Mouse (Mus musculus) heart, embryonic 16.5 days (tissue): ENCODE measurements around the gene Slc29a2. TPM values are rescaled to one million over a fixed set of nuclear protein-coding genes. Genes with fewer than 3 reads are reported as not detected.

ENCODE experiments used
- ATAC-seq: fragments of 200-750 bp; cut with Nextera tagmentation; replicated peaks from 2 replicates; pipeline ENCODE4 v1.8.0; 2017; ENCODE audit warnings: moderate number of reproducible peaks; ENCODE audit not compliant: insufficient read depth, low FRiP score; ENCODE audit errors: extremely low read depth
- H3K27ac ChIP-seq: fragments of 300-500 bp; sonication (generic); 2 replicates; pipeline ENCODE4 v1.5.1; 2014; ENCODE audit warnings: mild to moderate bottlenecking, low read length, control low read depth, moderate library complexity
- H3K27me3 ChIP-seq: fragments of 300-500 bp; sonication (generic); 2 replicates; pipeline ENCODE4 v1.6.1; 2014; ENCODE audit warnings: low read length, mixed read lengths; ENCODE audit not compliant: control insufficient read depth, insufficient read depth
- H3K36me3 ChIP-seq: fragments of 300-500 bp; sonication (generic); 2 replicates; pipeline ENCODE4 v1.6.1; 2014; ENCODE audit not compliant: control insufficient read depth, insufficient read depth
- H3K4me1 ChIP-seq: fragments of 300-500 bp; sonication (generic); 2 replicates; pipeline ENCODE4 v1.6.1; 2014; ENCODE audit warnings: low read length, mixed read lengths; ENCODE audit not compliant: control insufficient read depth, insufficient read depth
- H3K4me2 ChIP-seq: fragments of 300-500 bp; sonication (generic); 2 replicates; pipeline ENCODE4 v1.6.1; 2014; ENCODE audit warnings: low read depth, mild to moderate bottlenecking, control low read depth, low read length
- H3K4me3 ChIP-seq: fragments of 300-500 bp; sonication (generic); 2 replicates; pipeline ENCODE4 v1.5.1; 2014; ENCODE audit warnings: mild to moderate bottlenecking, control low read depth, low read length
- H3K9ac ChIP-seq: fragments of 300-500 bp; sonication (generic); 2 replicates; pipeline ENCODE4 v1.6.1; 2014; ENCODE audit warnings: low read length, control low read depth
- H3K9me3 ChIP-seq: fragments of 300-500 bp; sonication (generic); replicated peaks from 2 replicates; pipeline ENCODE4 v1.6.1; 2016; ENCODE audit warnings: low read length; ENCODE audit not compliant: control insufficient read depth
- WGBS: fragments of 180-500 bp; shearing (Covaris S2); extraction: QIAGEN DNeasy Blood & Tissue Kit; methylation state at CpG from one replicate; pipeline ENCODE4 v1.1.7; 2014; 5-methylcytosine and 5-hydroxymethylcytosine counted together
- polyA plus RNA-seq: library from polyadenylated mRNA; unstranded; fragments of >200 nt; fragmentation: Nextera tagmentation; extraction: Ambion mirVana; gene quantifications from 2 replicates; pipeline ENCODE4 v1.2.1, GENCODE M21; 2015

Slc29a2 gene
- polyA plus RNA-seq, 1 experiment from 2014 or later, result 12.6 TPM

DNA sequence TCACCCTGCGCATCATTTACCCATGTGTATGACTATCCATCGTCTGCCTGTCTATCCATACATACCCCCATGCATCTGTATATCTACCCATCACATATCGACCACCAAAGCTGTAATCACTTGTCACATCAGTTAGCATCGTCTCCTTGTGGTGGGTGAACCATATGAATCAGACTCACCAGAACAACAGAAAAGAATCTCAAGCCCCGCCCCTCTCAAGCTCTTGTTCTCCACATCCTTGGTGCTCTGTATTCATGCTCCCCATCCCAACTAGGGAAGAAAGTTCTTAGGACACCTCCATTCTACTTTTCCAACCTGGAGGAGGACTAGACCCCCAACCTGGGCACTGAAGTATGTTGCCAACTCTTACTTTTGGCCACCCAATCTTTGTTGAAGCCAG, 38.4 kb downstream of the Slc29a2 start:
- no peak overlapping the region for H3K4me3 ChIP-seq
- H3K9ac ChIP-seq, result no peak overlapping the region
- no peak for ATAC-seq
- no peak overlapping the region for H3K4me2 ChIP-seq
- no peaks in the 10 kb centered on the region for H3K36me3 ChIP-seq
- H3K27ac ChIP-seq, result no peak overlapping the region
- H3K9me3 ChIP-seq, result no peaks in the 10 kb centered on the region
- H3K27me3 ChIP-seq, result no peaks in the 10 kb centered on the region; the same call in 1 of the 2 replicates
- WGBS, result 79% methylated on average over 5 of the region's 5 CpGs
- H3K4me1 ChIP-seq, result peaks cover 29% of the 10 kb centered on the region

DNA sequence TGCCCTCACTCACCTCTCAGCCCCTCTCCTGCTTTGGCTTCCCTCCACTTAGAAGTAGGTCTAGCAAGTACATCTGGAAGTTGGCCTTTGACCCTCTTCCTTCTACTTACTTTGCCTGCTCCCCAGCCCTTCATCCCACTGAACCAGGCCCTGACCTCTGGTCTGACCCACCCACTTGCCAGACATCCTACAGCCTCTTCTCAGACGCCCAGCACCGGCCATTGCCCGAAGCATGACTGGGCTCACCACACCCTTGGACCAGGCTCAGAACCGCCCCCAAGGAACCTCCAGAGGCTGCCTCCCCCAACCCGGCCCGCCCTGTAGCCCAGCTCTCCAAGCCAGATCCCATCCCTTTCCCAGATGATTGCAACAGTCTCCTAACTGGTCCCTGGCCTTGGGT, 38.8 kb downstream of the Slc29a2 start:
- peaks cover 33% of the 10 kb centered on the region for H3K4me1 ChIP-seq

GRCm38 (mm10) chr19:5065104-5065503, 41.4 kb downstream of the Slc29a2 start:
- H3K27ac ChIP-seq, result no peak overlapping the region
- no peak overlapping the region for H3K9ac ChIP-seq
- H3K4me2 ChIP-seq, result no peak overlapping the region
- 48% methylated on average over 7 of the region's 7 CpGs for WGBS
- peaks cover 23% of the 10 kb centered on the region for H3K4me1 ChIP-seq
- ATAC-seq, result no peak
- H3K27me3 ChIP-seq, result peaks cover 14% of the 10 kb centered on the region; the same call in 1 of the 2 replicates
- H3K9me3 ChIP-seq, result no peaks in the 10 kb centered on the region
- H3K36me3 ChIP-seq, result no peaks in the 10 kb centered on the region
- H3K4me3 ChIP-seq, result no peak overlapping the region

More for the DNA sequence above, 38.8 kb downstream of the Slc29a2 start:
- Histone ChIP-seq H3K9me3 (no peaks in the 10 kb centered on the region), H3K9ac (no peak overlapping the region), H3K27ac (no peak overlapping the region), H3K27me3 (no peaks in the 10 kb centered on the region; the same call in 1 of the 2 replicates), H3K4me3 (no peak overlapping the region), H3K36me3 (no peaks in the 10 kb centered on the region), H3K4me2 (no peak overlapping the region)
- ATAC-seq, result no peak
- 78% methylated on average over 6 of the region's 6 CpGs for WGBS

- peak overlapping the region; percentile 81 for H3K9ac ChIP-seq
- H3K27ac ChIP-seq, result peak overlapping the region; percentile 56
- H3K4me2 ChIP-seq, result peak overlapping the region; percentile 95
- ATAC-seq, result 0 out of 2 replicates have a peak, but pooled peaks have one; percentile 9
- H3K4me3 ChIP-seq, result peak overlapping the region; percentile 59
- peaks cover 14% of the 10 kb centered on the region; the same call in 1 of the 2 replicates for H3K27me3 ChIP-seq
- WGBS, result 8% methylated on average over 15 of the region's 15 CpGs
- peaks cover 21% of the 10 kb centered on the region for H3K4me1 ChIP-seq
- no peaks in the 10 kb centered on the region for H3K36me3 ChIP-seq
- H3K9me3 ChIP-seq, result no peaks in the 10 kb centered on the region
Measured at GRCm38 (mm10) chr19:5067040-5067799, 43.6 kb downstream of the Slc29a2 start.

- H3K9me3 ChIP-seq, result no peaks in the 10 kb centered on the region
- 3% methylated on average over 52 of the region's 56 CpGs for WGBS
- H3K36me3 ChIP-seq, result no peaks in the 10 kb centered on the region
- ATAC-seq, result peak; percentile 72
- H3K27me3 ChIP-seq, result peaks cover 14% of the 10 kb centered on the region; the same call in 1 of the 2 replicates
- peaks cover 24% of the 10 kb centered on the region for H3K4me1 ChIP-seq
- peak within 1 kb of the TSS; percentile 56 for H3K27ac ChIP-seq
- peak within 1 kb of the TSS; percentile 81 for H3K9ac ChIP-seq
- H3K4me2 ChIP-seq, result peak within 1 kb of the TSS; percentile 95
- peak within 1 kb of the TSS; percentile 59 for H3K4me3 ChIP-seq
Measured at GRCm38 (mm10) chr19:5067867-5068569, 44.4 kb downstream of the Slc29a2 start, which contains the start of gene Cd248. Gene Cd248, plus strand, starts transcription at chr19:5068078.

- Histone ChIP-seq H3K9ac (peak overlapping the region; percentile 81), H3K27ac (no peak overlapping the region), H3K9me3 (no peaks in the 10 kb centered on the region), H3K36me3 (no peaks in the 10 kb centered on the region), H3K4me3 (peak overlapping the region; percentile 59), H3K27me3 (peaks cover 14% of the 10 kb centered on the region), H3K4me1 (peaks cover 24% of the 10 kb centered on the region), H3K4me2 (peak overlapping the region; percentile 95)
- ATAC-seq, result no peak
- WGBS, result 36% methylated on average over 20 of the region's 21 CpGs
Measured at GRCm38 (mm10) chr19:5068570-5069234, 45.0 kb downstream of the Slc29a2 start.

DNA sequence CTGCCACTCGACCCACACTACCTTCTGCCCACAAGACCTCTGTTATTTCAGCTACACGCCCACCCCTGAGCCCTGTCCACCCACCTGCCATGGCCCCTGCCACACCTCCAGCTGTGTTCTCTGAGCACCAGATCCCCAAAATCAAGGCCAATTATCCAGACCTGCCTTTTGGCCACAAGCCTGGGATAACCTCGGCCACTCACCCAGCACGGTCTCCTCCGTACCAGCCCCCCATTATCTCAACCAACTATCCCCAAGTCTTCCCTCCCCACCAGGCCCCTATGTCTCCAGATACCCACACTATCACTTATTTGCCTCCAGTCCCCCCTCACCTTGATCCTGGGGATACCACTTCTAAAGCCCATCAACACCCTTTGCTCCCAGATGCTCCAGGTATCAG, 45.8 kb downstream of the Slc29a2 start:
- WGBS, result 79% methylated on average over 5 of the region's 5 CpGs
- peak overlapping the region; percentile 95 for H3K4me2 ChIP-seq
- ATAC-seq, result no peak
- no peak overlapping the region for H3K27ac ChIP-seq
- no peak overlapping the region for H3K9ac ChIP-seq
- peak overlapping the region; percentile 59 for H3K4me3 ChIP-seq
- no peaks in the 10 kb centered on the region for H3K9me3 ChIP-seq
- H3K27me3 ChIP-seq, result peaks cover 22% of the 10 kb centered on the region
- no peaks in the 10 kb centered on the region for H3K36me3 ChIP-seq
- H3K4me1 ChIP-seq, result peaks cover 24% of the 10 kb centered on the region

- peak overlapping the region; percentile 95 for H3K4me2 ChIP-seq
- peaks cover 24% of the 10 kb centered on the region for H3K4me1 ChIP-seq
- H3K36me3 ChIP-seq, result no peaks in the 10 kb centered on the region
- H3K4me3 ChIP-seq, result no peak overlapping the region
- H3K9me3 ChIP-seq, result no peaks in the 10 kb centered on the region
- ATAC-seq, result no peak
- H3K27ac ChIP-seq, result no peak overlapping the region
- peaks cover 22% of the 10 kb centered on the region for H3K27me3 ChIP-seq
- H3K9ac ChIP-seq, result no peak overlapping the region
- 77% methylated on average over 7 of the region's 7 CpGs for WGBS
Measured at GRCm38 (mm10) chr19:5069978-5070377, 46.3 kb downstream of the Slc29a2 start.
